Comparison of ENCODE assay signal across 8 mouse cellular contexts in the genomic region with DNA sequence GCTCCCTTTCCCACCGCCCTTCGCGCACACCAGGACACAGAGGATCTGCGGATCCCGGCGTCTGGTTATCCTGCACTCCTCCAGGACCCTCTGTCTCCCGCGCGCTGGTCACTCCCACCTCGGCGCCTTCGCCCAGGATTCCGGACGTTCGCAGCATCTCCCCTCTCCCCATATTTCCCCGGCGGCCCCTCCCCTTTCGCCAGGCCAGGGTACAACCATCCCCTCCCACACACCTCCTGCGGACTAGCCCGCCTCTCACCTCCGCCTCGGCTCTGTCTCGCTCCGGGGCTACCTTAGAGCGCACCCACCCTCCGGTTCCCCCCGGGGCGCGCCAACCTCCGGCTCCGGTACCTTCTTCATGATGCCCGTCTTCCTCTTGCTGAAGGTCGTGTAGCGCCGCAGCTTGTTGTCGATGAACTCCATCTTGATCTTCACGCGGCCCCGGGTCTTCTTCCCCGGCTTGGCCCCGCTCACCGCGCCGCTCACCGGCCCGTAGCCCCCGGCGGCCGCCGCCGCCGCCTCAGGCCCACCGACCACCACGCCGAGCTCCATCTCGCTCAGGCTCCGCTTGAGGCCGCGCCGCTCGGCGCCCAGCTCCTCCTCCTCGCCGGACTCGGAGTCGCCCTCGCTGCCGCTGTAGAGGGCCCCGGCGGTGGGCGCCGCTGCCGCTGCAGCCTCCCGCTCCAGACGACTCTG. TPM values are rescaled to one million over a fixed set of nuclear protein-coding genes. Genes with fewer than 3 reads are reported as not detected.
DNase-seq lines count a peak whose midpoint lies in the region; ATAC-seq and TF ChIP-seq lines count a peak whose summit lies in the region.

No protein-coding gene starts in this region.

- H3K79me2 ChIP-seq in liver, adult 2 months (ENCODE audit: control insufficient read depth, insufficient read depth, low read length) = peaks cover 13% of the 10 kb centered on the region; the same call in 1 of the 2 replicates

- intact Hi-C loops in gastrocnemius, adult 2 months (cut with DNase I) = loop anchor here (5.0 to 10.0 kb wide), 2 partner anchors 92 to 150 kb away; a partner anchor contains a TSS

- peak overlapping the region; percentile 98 for H3K27ac ChIP-seq in gastrocnemius, adult 2 months
- peak overlapping the region; percentile 83 for H3K27ac ChIP-seq in embryonic facial prominence, embryonic 11.5 days (replicated peaks; ENCODE audit: low read depth, low read length)
- H3K27ac ChIP-seq in hindbrain, embryonic 11.5 days (ENCODE audit: low read depth, low read length) = peak overlapping the region; percentile 84
- no peak overlapping the region; the same call in 1 of the 2 replicates for H3K27ac ChIP-seq in liver, adult 2 months (replicated peaks; ENCODE audit: insufficient read depth, low read depth, low read length)

- H3K36me3 ChIP-seq in embryonic facial prominence, embryonic 11.5 days (replicated peaks; ENCODE audit: control insufficient read depth, insufficient read depth, low read depth, low read length) = peaks cover 3% of the 10 kb centered on the region
- peaks cover 7% of the 10 kb centered on the region; the same call in 1 of the 2 replicates for H3K36me3 ChIP-seq in hindbrain, embryonic 11.5 days (ENCODE audit: control insufficient read depth, insufficient read depth, low read length)
- no peaks in the 10 kb centered on the region for H3K36me3 ChIP-seq in liver, adult 2 months (ENCODE audit: control insufficient read depth, insufficient read depth, low read length)

- no peak for DNase-seq in gastrocnemius, adult 2 months
- no peak for DNase-seq in gastrocnemius, adult 18-20 months (ENCODE audit: low spot score)
- DNase-seq in T-cell, adult 2 months (ENCODE audit: low spot score) = peak; percentile 27
- DNase-seq in embryonic facial prominence, embryonic 11.5 days (ENCODE audit: low spot score) = peak; percentile 53
- DNase-seq in hindbrain, embryonic 11.5 days (ENCODE audit: low spot score) = peak; percentile 66
- DNase-seq in liver, adult 2 months (ENCODE audit: extremely low read depth, low read depth, low spot score) = no peak
- peak; percentile 76 for DNase-seq in neural tube, embryonic 10.5 days (ENCODE audit: extremely low spot score, low spot score)
- DNase-seq in thymus, postnatal 14 days = peak; percentile 63

- under 1% methylated on average over 69 of the region's 75 CpGs for WGBS in embryonic facial prominence, embryonic 11.5 days
- under 1% methylated on average over 67 of the region's 75 CpGs for WGBS in hindbrain, embryonic 11.5 days
- under 1% methylated on average over 74 of the region's 75 CpGs for WGBS in liver, adult 2 months

- peak overlapping the region; percentile 97 for H3K9ac ChIP-seq in embryonic facial prominence, embryonic 11.5 days (replicated peaks; ENCODE audit: low read length)
- H3K9ac ChIP-seq in hindbrain, embryonic 11.5 days (ENCODE audit: low read depth, low read length) = peak overlapping the region; percentile 95
- H3K9ac ChIP-seq in liver, adult 2 months (ENCODE audit: low read depth, low read length) = peak overlapping the region; percentile 95

- no peak for TF ChIP-seq CTCF in gastrocnemius, adult 2 months (IDR thresholded peaks at IDR 0.05)
- no peak for TF ChIP-seq CTCF in liver, adult 2 months (IDR thresholded peaks at IDR 0.05; ENCODE audit: low read depth, low read length)

- peak overlapping the region; percentile 98 for H3K4me3 ChIP-seq in gastrocnemius, adult 2 months
- H3K4me3 ChIP-seq in embryonic facial prominence, embryonic 11.5 days (ENCODE audit: low read depth, low read length) = peak overlapping the region; percentile 99
- peak overlapping the region; percentile 87 for H3K4me3 ChIP-seq in hindbrain, embryonic 11.5 days (ENCODE audit: low read depth, low read length)
- H3K4me3 ChIP-seq in liver, adult 2 months (ENCODE audit: insufficient read depth, low read depth, low read length) = peak overlapping the region; percentile 96

- H3K9me3 ChIP-seq in embryonic facial prominence, embryonic 11.5 days (replicated peaks; ENCODE audit: control insufficient read depth, low read length) = no peaks in the 10 kb centered on the region
- no peaks in the 10 kb centered on the region for H3K9me3 ChIP-seq in hindbrain, embryonic 11.5 days (ENCODE audit: control insufficient read depth, low read length)

- no peaks in the 10 kb centered on the region for H3K27me3 ChIP-seq in embryonic facial prominence, embryonic 11.5 days (ENCODE audit: control insufficient read depth, insufficient read depth, low read length)
- H3K27me3 ChIP-seq in hindbrain, embryonic 11.5 days (ENCODE audit: control insufficient read depth, insufficient read depth, low read length) = no peaks in the 10 kb centered on the region
- no peaks in the 10 kb centered on the region for H3K27me3 ChIP-seq in liver, adult 2 months (ENCODE audit: control insufficient read depth, insufficient read depth, low read length)

- ATAC-seq in embryonic facial prominence, embryonic 11.5 days (replicated peaks; ENCODE audit: insufficient number of reproducible peaks, low FRiP score, low TSS enrichment, low read depth) = 0 out of 2 replicates have a peak, but pooled peaks have one; percentile 1
- no peak for ATAC-seq in hindbrain, embryonic 11.5 days (ENCODE audit: low FRiP score)

- peak overlapping the region; percentile 87 for H3K4me2 ChIP-seq in embryonic facial prominence, embryonic 11.5 days (ENCODE audit: low read depth, low read length)
- peak overlapping the region; percentile 94 for H3K4me2 ChIP-seq in hindbrain, embryonic 11.5 days (replicated peaks; ENCODE audit: low read depth, low read length)

- TF ChIP-seq POLR2A in liver, adult 2 months (IDR thresholded peaks at IDR 0.05; ENCODE audit: extremely low read depth, insufficient read depth, low read length) = no peak

- peaks cover 12% of the 10 kb centered on the region for H3K4me1 ChIP-seq in embryonic facial prominence, embryonic 11.5 days (ENCODE audit: control insufficient read depth, insufficient read depth, low read length)
- peaks cover 17% of the 10 kb centered on the region for H3K4me1 ChIP-seq in hindbrain, embryonic 11.5 days (replicated peaks; ENCODE audit: control insufficient read depth, insufficient read depth, low read length)
- H3K4me1 ChIP-seq in liver, adult 2 months (ENCODE audit: control insufficient read depth, insufficient read depth, low read length) = peaks cover 7% of the 10 kb centered on the region; the same call in 1 of the 2 replicates

RNA-seq across cellular contexts. Expression of a gene that starts 0.8 kb away (rescaled TPM):
- 10 to 100 TPM; 82.4 to 89.3 TPM for total RNA-seq in gastrocnemius, adult 2 months (2021)
- 10 to 100 TPM; 80.0 to 87.2 TPM for total RNA-seq in gastrocnemius, adult 18-20 months (2021)
- polyA plus RNA-seq in embryonic facial prominence, embryonic 11.5 days (2014; fragmentation: Nextera tagmentation; extraction: Ambion mirVana) = 6.4 and 11.1 TPM in 2 replicates
- 5.1 and 8.2 TPM in 2 replicates for polyA plus RNA-seq in hindbrain, embryonic 11.5 days (2014; fragmentation: Nextera tagmentation; extraction: Ambion mirVana)
- total RNA-seq in liver, adult 2 months (2014; rRNA removed) = 3.4 and 5.4 TPM in 2 replicates
- 32.2 and 45.6 TPM in 2 replicates for polyA plus RNA-seq in liver, adult 2 months (2012; rRNA removed)

RNA-seq across cellular contexts. Expression of a gene that starts 8.9 kb away (rescaled TPM):
- total RNA-seq in gastrocnemius, adult 2 months (2021) = 10 to 100 TPM; 13.8 to 15.5 TPM
- total RNA-seq in gastrocnemius, adult 18-20 months (2021) = 10 to 100 TPM; 13.6 to 14.4 TPM
- polyA plus RNA-seq in embryonic facial prominence, embryonic 11.5 days (2014; fragmentation: Nextera tagmentation; extraction: Ambion mirVana) = 3.5 and 3.7 TPM in 2 replicates
- polyA plus RNA-seq in hindbrain, embryonic 11.5 days (2014; fragmentation: Nextera tagmentation; extraction: Ambion mirVana) = 4.7 and 4.8 TPM in 2 replicates
- 4.1 and 5.1 TPM in 2 replicates for total RNA-seq in liver, adult 2 months (2014; rRNA removed)
- polyA plus RNA-seq in liver, adult 2 months (2012; rRNA removed) = 5.7 and 10.1 TPM in 2 replicates

RNA-seq across cellular contexts. Expression of a gene that starts 58.6 kb away (rescaled TPM):
- 1 to 10 TPM; 5.2 to 5.7 TPM for total RNA-seq in gastrocnemius, adult 2 months (2021)
- 1 to 10 TPM; 5.0 to 6.4 TPM for total RNA-seq in gastrocnemius, adult 18-20 months (2021)
- polyA plus RNA-seq in embryonic facial prominence, embryonic 11.5 days (2014; fragmentation: Nextera tagmentation; extraction: Ambion mirVana) = 65.9 and 74.9 TPM in 2 replicates
- polyA plus RNA-seq in hindbrain, embryonic 11.5 days (2014; fragmentation: Nextera tagmentation; extraction: Ambion mirVana) = 59.7 and 64.7 TPM in 2 replicates
- 6.6 and 9.0 TPM in 2 replicates for total RNA-seq in liver, adult 2 months (2014; rRNA removed)
- 13.1 and 13.3 TPM in 2 replicates for polyA plus RNA-seq in liver, adult 2 months (2012; rRNA removed)

Comparison
In these comparisons a context has a peak if more than half of its experiments do, and no peak if none do; other contexts are left out.
1. DNase-seq: peak in T-cell, adult 2 months (single experiment), embryonic facial prominence, embryonic 11.5 days (single experiment), hindbrain, embryonic 11.5 days (single experiment), neural tube, embryonic 10.5 days (single experiment) and thymus, postnatal 14 days (single experiment); none in gastrocnemius, adult 2 months (single experiment), gastrocnemius, adult 18-20 months (single experiment) and liver, adult 2 months (single experiment).
2. RNA of a gene that starts 0.8 kb away (total RNA-seq): 82.4 to 89.3 TPM in gastrocnemius, adult 2 months and 80.0 to 87.2 TPM in gastrocnemius, adult 18-20 months; 3.4 to 5.4 TPM in liver, adult 2 months; every median in the first group is over 10 times any median in the second.
3. Peak in every context shown above with its lines, with median percentiles within 50 percentile points of each other: H3K4me3 ChIP-seq and H3K9ac ChIP-seq.